Mouse (Mus musculus) right cerebral cortex, adult 18-20 months (tissue): ENCODE results near the gene Gtf2h5.

Experiments
- DNase-seq: peaks from one replicate; pipeline ENCODE4 v3.0.0; 2022; ENCODE audit warnings: mixed read lengths

Gene Gtf2h5

DNA sequence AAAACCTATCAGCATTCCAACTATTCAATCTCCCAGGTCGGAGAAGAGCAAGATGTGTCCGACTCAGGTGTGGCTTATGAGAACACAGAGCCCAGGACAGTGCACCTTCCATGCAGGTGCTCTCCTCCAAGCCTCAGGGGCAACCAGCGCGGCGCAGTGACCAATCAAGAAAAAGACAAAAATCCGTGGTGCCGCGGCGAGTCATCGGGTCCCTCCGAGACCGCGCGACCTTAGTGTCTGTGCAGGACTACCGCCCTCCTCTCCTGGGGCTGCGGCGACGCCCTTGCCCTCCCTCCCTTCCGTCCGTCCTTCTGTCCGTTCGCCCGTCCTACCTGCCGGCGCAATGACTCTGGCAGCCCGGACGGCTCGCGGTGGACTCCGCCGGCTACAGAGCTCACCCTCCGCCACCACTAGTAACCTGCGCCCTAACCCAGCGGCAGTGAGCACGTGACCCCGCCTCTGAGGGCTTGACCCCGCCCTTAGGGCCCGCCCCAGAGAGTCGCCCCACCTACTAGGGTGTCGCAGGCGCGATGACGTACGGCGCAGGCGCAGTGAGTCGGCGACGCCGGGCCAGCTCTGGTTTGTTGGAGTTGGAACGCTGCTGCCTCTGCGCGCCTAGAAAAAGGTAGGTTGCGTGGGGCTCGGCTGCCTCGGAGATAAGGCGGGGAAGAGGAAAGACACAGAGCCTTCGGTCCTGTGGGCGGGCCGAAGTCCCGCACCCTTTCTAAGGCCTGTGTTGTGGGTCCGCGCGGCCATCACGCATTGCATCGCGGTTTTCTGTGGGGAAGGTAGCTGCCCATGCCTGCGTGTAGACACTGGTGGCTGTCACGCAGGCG lies at the start of gene Gtf2h5, which contains the start of gene Serac1:
TSS of gene Gtf2h5 (plus strand) at position 500 of the 836 bp plus-strand sequence.
TSS of gene Serac1 (minus strand) at position 455 of the 836 bp plus-strand sequence.
- peak; percentile 98 for DNase-seq

DNA sequence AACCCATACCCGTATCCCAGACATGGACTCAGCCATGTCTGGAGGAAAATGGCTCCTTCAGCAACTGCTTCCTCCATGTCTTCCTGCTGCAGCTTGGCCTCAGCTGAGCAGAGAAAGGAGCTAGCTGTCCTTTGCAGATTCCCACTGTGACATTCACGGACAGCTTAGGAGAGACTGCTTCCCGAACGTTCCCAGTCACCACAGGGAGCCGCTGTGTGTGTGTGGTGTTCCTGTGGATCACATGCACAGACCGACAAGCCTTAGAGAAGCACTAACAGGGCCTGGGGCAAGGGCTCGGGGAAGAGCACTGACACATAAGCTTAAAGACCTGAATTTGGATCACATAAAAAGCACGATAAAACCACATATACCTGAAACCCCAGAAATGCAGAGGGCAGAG lies 43.9 kb upstream of the Gtf2h5 start:
- DNase-seq: no peak

DNA sequence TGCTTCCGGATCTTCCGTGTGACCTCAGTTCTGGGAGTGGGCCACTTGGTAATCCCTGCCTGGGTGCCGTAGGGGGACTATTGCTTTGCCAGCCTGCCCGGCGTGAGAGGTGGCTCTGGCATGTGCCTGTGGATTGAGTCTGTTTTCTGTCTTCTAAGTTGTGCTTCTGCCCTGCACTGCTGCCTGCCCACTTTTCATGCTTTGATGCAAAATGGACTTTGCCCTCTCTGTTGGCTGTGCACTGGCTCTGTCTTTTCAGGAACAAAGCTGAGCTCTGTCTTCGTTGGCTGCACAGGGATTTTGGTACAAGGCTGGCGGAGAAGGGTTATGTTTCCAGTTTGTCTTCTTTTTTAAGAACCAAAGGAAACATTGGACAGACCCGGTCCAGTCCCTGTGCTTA lies 43.1 kb upstream of the Gtf2h5 start:
- no peak for DNase-seq

DNA sequence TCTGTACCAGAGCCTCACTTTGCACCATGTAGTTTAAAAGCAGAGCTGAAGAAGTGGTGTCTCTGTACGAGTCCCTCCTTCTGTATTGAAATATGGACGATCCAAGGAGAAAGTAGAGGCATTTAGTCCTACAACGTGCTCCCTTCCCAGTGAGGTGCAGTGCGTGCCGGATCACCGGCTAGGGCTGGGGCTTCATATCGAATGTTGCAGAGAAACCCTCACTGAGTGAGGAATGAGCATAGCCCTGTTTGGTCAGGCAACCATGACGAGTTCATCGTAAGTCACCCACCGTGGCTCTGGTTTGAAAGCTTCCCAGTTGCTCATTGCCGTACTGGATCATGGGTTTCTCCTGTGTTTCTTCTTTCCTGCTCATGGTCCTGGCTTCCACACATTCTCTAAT lies 42.7 kb upstream of the Gtf2h5 start:
- no peak for DNase-seq

DNA sequence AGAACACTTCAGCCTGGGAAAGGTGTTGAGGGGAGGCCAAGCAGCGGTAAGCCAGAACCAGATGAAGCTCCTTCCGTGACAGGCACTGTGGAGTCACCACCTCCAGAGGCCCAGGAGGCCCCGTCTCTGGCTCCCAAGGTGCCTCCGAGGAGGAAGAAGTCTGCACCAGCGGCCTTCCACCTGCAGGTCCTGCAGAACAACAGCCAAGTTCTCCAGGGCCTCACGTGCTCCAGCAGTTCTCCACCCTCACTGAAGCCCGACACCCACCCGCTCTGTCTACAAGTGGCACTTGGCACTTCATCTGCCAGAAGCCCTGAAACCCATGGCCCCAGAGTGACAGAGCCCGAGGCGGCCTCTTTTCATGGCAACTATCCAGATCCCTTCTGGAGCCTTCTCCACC lies 42.1 kb upstream of the Gtf2h5 start:
- no peak for DNase-seq

- DNase-seq: no peak
Observed at GRCm38 (mm10) chr17:6052801-6053200, 26.8 kb upstream of the Gtf2h5 start.

GRCm38 (mm10) chr17:6054934-6055355 lies 24.6 kb upstream of the Gtf2h5 start:
- no peak for DNase-seq

- no peak for DNase-seq
Observed at GRCm38 (mm10) chr17:6062793-6063192, 16.8 kb upstream of the Gtf2h5 start.

- no peak for DNase-seq
Observed at GRCm38 (mm10) chr17:6063532-6063931, 16.1 kb upstream of the Gtf2h5 start.

- DNase-seq: no peak
Observed at GRCm38 (mm10) chr17:6066021-6066420, 13.6 kb upstream of the Gtf2h5 start.

- no peak for DNase-seq
Observed at GRCm38 (mm10) chr17:6067613-6068012, 12.0 kb upstream of the Gtf2h5 start.

GRCm38 (mm10) chr17:6069866-6070265 lies 9.7 kb upstream of the Gtf2h5 start:
- no peak for DNase-seq

- no peak for DNase-seq
Observed at GRCm38 (mm10) chr17:6073405-6073804, 6.2 kb upstream of the Gtf2h5 start.

DNA sequence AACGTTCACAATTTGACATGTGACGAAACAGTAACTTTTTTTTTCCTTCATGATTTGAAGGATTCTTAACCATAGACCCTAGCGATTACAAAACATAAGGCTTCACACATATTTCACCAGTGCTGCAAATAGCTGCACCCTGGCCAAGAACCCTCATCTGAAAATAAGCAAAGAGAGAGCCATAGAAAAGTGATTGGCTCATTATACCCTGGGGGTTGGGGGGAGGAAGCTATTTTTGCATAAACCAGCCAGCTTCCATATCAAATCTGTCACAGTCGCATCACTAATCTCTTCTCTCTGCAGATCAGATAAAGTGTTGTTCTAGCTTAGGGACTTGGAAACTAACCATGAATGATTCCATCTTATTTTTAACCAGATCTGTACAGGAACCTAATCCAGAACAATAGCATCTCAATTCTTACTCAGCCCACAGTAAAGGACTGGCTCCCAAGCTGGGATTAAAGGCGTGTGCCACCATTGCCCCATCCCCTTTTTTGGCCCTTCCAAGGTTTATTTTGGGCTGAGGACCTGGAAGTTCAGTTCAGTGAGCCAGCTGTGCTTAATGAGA lies 3.8 kb downstream of the Gtf2h5 start:
- DNase-seq: no peak

- DNase-seq: no peak
Observed at GRCm38 (mm10) chr17:6091604-6092003, 12.0 kb downstream of the Gtf2h5 start.

GRCm38 (mm10) chr17:6095579-6095978 lies 16.0 kb downstream of the Gtf2h5 start:
- DNase-seq: no peak

DNA sequence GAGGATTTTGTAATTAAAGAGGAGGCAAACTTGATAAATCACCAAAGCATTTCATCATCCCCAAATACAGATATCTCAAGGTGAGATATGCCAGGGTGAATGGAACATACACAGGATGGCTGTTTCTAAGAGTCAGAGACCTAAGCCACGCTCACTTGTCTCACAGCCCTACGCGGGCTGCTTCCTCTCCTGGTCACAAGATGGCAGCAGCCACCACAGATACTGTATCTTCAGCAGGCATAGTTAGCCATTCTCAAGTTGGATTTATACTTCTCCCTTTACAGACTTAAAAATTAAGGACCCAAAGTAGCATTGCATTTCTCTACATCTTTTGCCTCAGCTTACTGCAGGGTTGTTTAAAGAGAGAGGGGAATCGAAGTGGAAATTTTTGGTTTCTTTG lies 18.3 kb downstream of the Gtf2h5 start:
- peak; percentile 55 for DNase-seq

- DNase-seq: no peak
Observed at GRCm38 (mm10) chr17:6102287-6102686, 22.7 kb downstream of the Gtf2h5 start.

- no peak for DNase-seq
Observed at GRCm38 (mm10) chr17:6103566-6103965, 24.0 kb downstream of the Gtf2h5 start.

- peak; percentile 89 for DNase-seq
Observed at GRCm38 (mm10) chr17:6106361-6107014, 26.9 kb downstream of the Gtf2h5 start, which contains the start of gene Tulp4. TSS of gene Tulp4 (plus strand) at chr17:6106437.

DNA sequence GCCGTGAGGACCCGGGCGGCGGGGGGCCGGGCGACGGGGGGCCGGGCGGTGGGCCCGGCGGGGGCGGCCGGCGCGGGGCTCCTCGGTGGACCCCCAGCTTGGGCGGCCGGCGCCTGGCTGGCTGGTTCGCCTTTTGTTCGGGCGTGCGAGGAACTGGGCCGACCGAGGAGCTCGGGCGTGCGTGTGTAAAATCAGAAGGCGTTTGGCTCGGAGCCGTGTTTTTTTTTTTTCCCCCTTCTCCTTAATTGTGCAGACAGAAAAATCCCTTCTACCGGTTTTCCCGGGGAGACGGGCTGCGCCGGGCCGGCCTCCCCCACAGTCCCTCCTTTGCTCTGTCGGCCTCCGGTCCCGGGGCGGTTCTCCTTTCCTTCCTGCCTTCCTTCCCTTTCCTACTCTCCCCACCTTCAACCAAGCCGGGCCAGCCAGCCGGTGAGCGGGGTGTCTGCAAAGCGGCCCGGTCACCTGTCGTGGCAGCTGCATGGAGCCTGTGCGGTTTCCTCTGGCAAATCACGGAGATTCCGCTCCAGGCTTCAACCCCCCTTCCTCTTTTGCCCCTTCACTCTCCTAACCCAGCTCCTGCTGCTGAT lies 27.5 kb downstream of the Gtf2h5 start:
- peak; percentile 50 for DNase-seq

GRCm38 (mm10) chr17:6108175-6108574 lies 28.6 kb downstream of the Gtf2h5 start:
- DNase-seq: no peak

DNA sequence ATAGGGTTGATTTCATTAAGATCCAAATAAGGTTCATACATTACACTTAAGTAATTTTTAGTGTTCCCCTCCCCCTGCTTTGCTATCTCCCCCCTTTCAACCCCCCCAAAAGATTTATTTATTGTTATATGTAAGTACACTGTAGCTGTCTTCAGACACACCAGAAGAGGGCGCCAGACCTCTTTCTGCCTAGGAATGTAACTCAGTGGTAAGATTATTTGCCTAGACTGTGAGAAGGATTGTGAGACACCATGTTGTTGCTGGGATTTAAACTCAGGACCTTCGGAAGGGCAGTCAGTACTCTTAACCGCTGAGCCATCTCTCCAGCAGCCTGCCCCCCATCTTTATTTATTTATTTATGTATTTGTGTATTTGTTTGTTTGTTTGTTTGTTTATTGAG lies 31.4 kb downstream of the Gtf2h5 start:
- no peak for DNase-seq
